Mouse (Mus musculus): ENCODE results near the gene Ppfia3.

DNA sequence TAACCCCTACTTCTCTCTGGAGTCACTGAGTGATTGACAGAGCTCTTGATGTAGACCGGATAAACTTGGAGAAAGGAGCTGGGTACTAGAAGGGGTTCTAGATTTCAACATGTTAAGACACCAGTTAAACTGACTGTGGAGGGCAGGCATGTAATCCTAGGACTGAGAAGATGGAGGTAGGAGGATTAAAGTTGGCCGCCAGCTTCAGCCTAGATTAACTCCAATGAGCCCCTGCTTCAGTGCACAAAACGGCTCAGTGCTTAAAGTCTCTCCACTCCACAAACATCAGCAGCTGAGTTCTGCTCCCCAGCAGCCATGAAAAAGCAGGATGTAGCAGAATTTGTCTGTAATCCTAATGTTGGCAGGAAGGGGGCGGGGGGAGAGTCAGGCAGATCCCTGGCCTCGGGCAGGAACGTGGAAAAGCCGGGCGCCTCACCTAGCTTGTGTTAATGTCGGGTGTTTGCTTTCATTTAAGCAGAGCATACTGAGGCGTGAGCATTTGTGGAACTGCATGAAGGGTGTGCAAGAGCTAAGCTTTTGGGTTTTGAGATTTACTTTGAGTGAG lies 34.8 kb upstream of the Ppfia3 start:
- no peak for TF ChIP-seq CTCF (IDR thresholded peaks at IDR 0.05; ENCODE audit: low read depth, low read length)
- TF ChIP-seq POLR2A (IDR thresholded peaks at IDR 0.05; ENCODE audit: insufficient read depth, low read length): no peak
